27 mouse cellular contexts compared by ENCODE assay signal in the genomic region with DNA sequence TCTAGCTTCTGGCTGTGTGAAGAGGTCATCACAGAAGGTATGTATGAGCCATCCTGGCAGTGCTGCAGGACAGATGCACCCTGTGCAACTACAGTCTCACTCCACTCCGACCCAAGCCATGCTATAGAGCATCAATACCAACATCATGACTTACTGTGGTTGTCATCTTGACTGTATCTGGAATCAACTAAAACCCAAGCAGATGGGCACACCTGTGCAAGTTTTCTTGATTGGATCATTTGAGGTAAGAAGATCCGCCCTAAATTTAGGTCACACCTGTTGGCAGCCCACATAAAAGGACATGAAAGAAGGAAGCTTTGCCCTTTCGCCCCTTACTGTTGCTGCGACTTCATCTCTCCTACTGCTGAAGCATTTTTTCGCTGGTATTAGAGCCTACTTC. TPM values are rescaled to one million over a fixed set of nuclear protein-coding genes. Genes with fewer than 3 reads are reported as not detected.
DNase-seq lines count a peak whose midpoint lies in the region; ATAC-seq and TF ChIP-seq lines count a peak whose summit lies in the region.
"Had no signal": no experiment of that assay in that cellular context is flagged by ENCODE, and none has a peak within 500 bp of the region (broad histone marks: within the 10 kb centered on the region; RNA-seq: fewer than 3 reads in every experiment).

No protein-coding gene starts in this region.

- H3K4me3 ChIP-seq in intestine, embryonic 14.5 days (ENCODE audit: low read depth, low read length), result no peak overlapping the region
- no peak overlapping the region for H3K4me3 ChIP-seq in intestine, postnatal 0 days (ENCODE audit: low read depth, low read length)
- H3K4me3 ChIP-seq in limb, embryonic 10.5 days, result no peak overlapping the region
- no peak overlapping the region for H3K4me3 ChIP-seq in hindbrain, embryonic 16.5 days (ENCODE audit: low read length)
- H3K4me3 ChIP-seq in hindbrain, embryonic 11.5 days (ENCODE audit: low read depth, low read length), result no peak overlapping the region
- H3K4me3 ChIP-seq: embryonic facial prominence, embryonic 12.5 days; embryonic facial prominence, embryonic 15.5 days; gastrocnemius, adult 2 months; heart, adult 2 months; heart, embryonic 10.5 days; hindbrain, embryonic 13.5 days had no signal

- no peaks in the 10 kb centered on the region for H3K9me3 ChIP-seq in intestine, embryonic 14.5 days (ENCODE audit: control insufficient read depth, low read length)
- no peaks in the 10 kb centered on the region for H3K9me3 ChIP-seq in intestine, postnatal 0 days (ENCODE audit: control insufficient read depth)
- no peaks in the 10 kb centered on the region for H3K9me3 ChIP-seq in limb, embryonic 10.5 days (replicated peaks)
- H3K9me3 ChIP-seq in hindbrain, embryonic 16.5 days (ENCODE audit: control insufficient read depth, low read length), result no peaks in the 10 kb centered on the region
- H3K9me3 ChIP-seq in hindbrain, embryonic 11.5 days (ENCODE audit: control insufficient read depth, low read length), result no peaks in the 10 kb centered on the region
- H3K9me3 ChIP-seq: embryonic facial prominence, embryonic 12.5 days; embryonic facial prominence, embryonic 15.5 days; heart, embryonic 10.5 days; hindbrain, embryonic 13.5 days had no signal

- H3K27me3 ChIP-seq in intestine, embryonic 14.5 days (replicated peaks; ENCODE audit: control insufficient read depth, insufficient read depth, low read length), result no peaks in the 10 kb centered on the region
- H3K27me3 ChIP-seq in intestine, postnatal 0 days (replicated peaks; ENCODE audit: control insufficient read depth, insufficient read depth, low read length), result no peaks in the 10 kb centered on the region
- no peaks in the 10 kb centered on the region for H3K27me3 ChIP-seq in limb, embryonic 10.5 days (ENCODE audit: low read depth, poor library complexity, severe bottlenecking)
- no peaks in the 10 kb centered on the region for H3K27me3 ChIP-seq in hindbrain, embryonic 16.5 days (replicated peaks; ENCODE audit: control insufficient read depth, insufficient read depth, low read length)
- no peaks in the 10 kb centered on the region for H3K27me3 ChIP-seq in hindbrain, embryonic 11.5 days (ENCODE audit: control insufficient read depth, insufficient read depth, low read length)
- H3K27me3 ChIP-seq: embryonic facial prominence, embryonic 12.5 days; embryonic facial prominence, embryonic 15.5 days; hindbrain, embryonic 13.5 days had no signal

- ATAC-seq in intestine, embryonic 14.5 days (replicated peaks; ENCODE audit: low FRiP score, low TSS enrichment, low read depth), result no peak
- ATAC-seq in intestine, postnatal 0 days, result no peak
- no peak for ATAC-seq in hindbrain, embryonic 16.5 days
- ATAC-seq in hindbrain, embryonic 11.5 days (ENCODE audit: low FRiP score), result no peak
- ATAC-seq: CD4-positive, CD25-positive, alpha-beta regulatory T cell, adult 4 months; forebrain, embryonic 14.5 days; hindbrain, postnatal 0 days had no signal

- H3K4me1 ChIP-seq in intestine, embryonic 14.5 days (replicated peaks; ENCODE audit: control insufficient read depth, insufficient read depth, low read length), result no peaks in the 10 kb centered on the region
- no peaks in the 10 kb centered on the region for H3K4me1 ChIP-seq in intestine, postnatal 0 days (replicated peaks; ENCODE audit: control insufficient read depth, insufficient read depth, low read length)
- H3K4me1 ChIP-seq in limb, embryonic 10.5 days, result no peaks in the 10 kb centered on the region
- H3K4me1 ChIP-seq in hindbrain, embryonic 16.5 days (ENCODE audit: control insufficient read depth, insufficient read depth, low read depth, low read length), result no peaks in the 10 kb centered on the region
- no peaks in the 10 kb centered on the region for H3K4me1 ChIP-seq in hindbrain, embryonic 11.5 days (replicated peaks; ENCODE audit: control insufficient read depth, insufficient read depth, low read length)
- H3K4me1 ChIP-seq: embryonic facial prominence, embryonic 12.5 days; embryonic facial prominence, embryonic 15.5 days; heart, embryonic 10.5 days; hindbrain, embryonic 13.5 days had no signal

- H3K4me2 ChIP-seq in intestine, embryonic 14.5 days (ENCODE audit: low read length), result no peak overlapping the region
- H3K4me2 ChIP-seq in intestine, postnatal 0 days (replicated peaks; ENCODE audit: low read depth), result no peak overlapping the region
- no peak overlapping the region for H3K4me2 ChIP-seq in hindbrain, embryonic 16.5 days (ENCODE audit: low read length)
- no peak overlapping the region for H3K4me2 ChIP-seq in hindbrain, embryonic 11.5 days (replicated peaks; ENCODE audit: low read depth, low read length)
- H3K4me2 ChIP-seq: embryonic facial prominence, embryonic 12.5 days; embryonic facial prominence, embryonic 15.5 days; hindbrain, embryonic 13.5 days had no signal

- DNase-seq in intestine, embryonic 14.5 days (ENCODE audit: low spot score), result peak; percentile 24
- DNase-seq in limb, embryonic 10.5 days (ENCODE audit: low spot score), result peak; percentile 21
- peak; percentile 69 to 74 for DNase-seq in thymus, postnatal 10 days (ENCODE audit: low spot score in 2 of 2)
- DNase-seq in thymus, postnatal 36 days, result peak; percentile 44 to 61
- DNase-seq in left cerebral cortex, adult 8-10 months (ENCODE audit: low spot score in 2 of 2), result no peak
- DNase-seq in hindbrain, embryonic 11.5 days (ENCODE audit: low spot score), result no peak
- DNase-seq: adrenal gland, adult 2 months; adrenal gland, postnatal 14 days; cerebellum, adult 11 months; cerebellum, adult 2 months; cerebellum, adult 9-11 months; cerebellum, postnatal 25 days; gastrocnemius, adult 2 months; gastrocnemius, postnatal 25 days; heart, adult 2 months had no signal

- H3K36me3 ChIP-seq in intestine, embryonic 14.5 days (ENCODE audit: control insufficient read depth, insufficient read depth, low read length), result no peaks in the 10 kb centered on the region
- no peaks in the 10 kb centered on the region for H3K36me3 ChIP-seq in intestine, postnatal 0 days (ENCODE audit: control insufficient read depth, insufficient read depth)
- no peaks in the 10 kb centered on the region for H3K36me3 ChIP-seq in limb, embryonic 10.5 days
- no peaks in the 10 kb centered on the region for H3K36me3 ChIP-seq in hindbrain, embryonic 16.5 days (ENCODE audit: control insufficient read depth, insufficient read depth, low read length)
- H3K36me3 ChIP-seq in hindbrain, embryonic 11.5 days (ENCODE audit: control insufficient read depth, insufficient read depth, low read length), result no peaks in the 10 kb centered on the region
- H3K36me3 ChIP-seq: embryonic facial prominence, embryonic 12.5 days; embryonic facial prominence, embryonic 15.5 days; heart, embryonic 10.5 days; hindbrain, embryonic 13.5 days had no signal

- WGBS in intestine, embryonic 14.5 days, result 88% methylated on average over 5 of the region's 5 CpGs
- 82% methylated on average over 5 of the region's 5 CpGs for WGBS in intestine, postnatal 0 days
- 85% methylated on average over 5 of the region's 5 CpGs for WGBS in limb, embryonic 10.5 days
- WGBS in hindbrain, embryonic 16.5 days, result 84% methylated on average over 5 of the region's 5 CpGs
- 85% methylated on average over 5 of the region's 5 CpGs for WGBS in hindbrain, embryonic 11.5 days

- no peak overlapping the region for H3K27ac ChIP-seq in intestine, embryonic 14.5 days (ENCODE audit: low read depth)
- H3K27ac ChIP-seq in intestine, postnatal 0 days (ENCODE audit: low read depth, low read length), result no peak overlapping the region
- H3K27ac ChIP-seq in limb, embryonic 10.5 days, result no peak overlapping the region
- H3K27ac ChIP-seq in hindbrain, embryonic 16.5 days (ENCODE audit: low read depth, low read length), result no peak overlapping the region
- H3K27ac ChIP-seq in hindbrain, embryonic 11.5 days (ENCODE audit: low read depth, low read length), result no peak overlapping the region
- H3K27ac ChIP-seq: embryonic facial prominence, embryonic 12.5 days; embryonic facial prominence, embryonic 15.5 days; gastrocnemius, adult 2 months; heart, adult 2 months; heart, embryonic 10.5 days; hindbrain, embryonic 13.5 days; hindbrain, postnatal 0 days had no signal

- TF ChIP-seq CTCF in intestine, postnatal 0 days (IDR thresholded peaks at IDR 0.05; ENCODE audit: low read depth), result no peak

- no peak overlapping the region for H3K9ac ChIP-seq in intestine, embryonic 14.5 days (ENCODE audit: low read length)
- no peak overlapping the region for H3K9ac ChIP-seq in intestine, postnatal 0 days (ENCODE audit: low read depth, low read length)
- H3K9ac ChIP-seq in hindbrain, embryonic 16.5 days (ENCODE audit: low read depth, low read length), result no peak overlapping the region
- no peak overlapping the region for H3K9ac ChIP-seq in hindbrain, embryonic 11.5 days (ENCODE audit: low read depth, low read length)
- H3K9ac ChIP-seq: embryonic facial prominence, embryonic 12.5 days; embryonic facial prominence, embryonic 15.5 days; forebrain, postnatal 0 days; hindbrain, embryonic 13.5 days had no signal

RNA-seq across cellular contexts. Expression of gene Wdr27, which starts 33.6 kb away (rescaled TPM):
- polyA plus RNA-seq in intestine, embryonic 14.5 days (2014; fragmentation: Nextera tagmentation; extraction: Ambion mirVana), result 6.1 and 9.5 TPM in 2 replicates
- 6.0 and 6.2 TPM in 2 replicates for polyA plus RNA-seq in intestine, postnatal 0 days (2015; fragmentation: Nextera tagmentation; extraction: Ambion mirVana)
- polyA plus RNA-seq in limb, embryonic 10.5 days (2016; fragmentation: Nextera tagmentation; extraction: Ambion mirVana), result 3.4 and 5.0 TPM in 2 replicates
- total RNA-seq in left cerebral cortex, adult 8-10 months (2022), result 1 to 10 TPM; 2.6 to 3.6 (median 3.1) TPM
- 8.2 and 11.7 TPM in 2 replicates for polyA plus RNA-seq in hindbrain, embryonic 16.5 days (2015; fragmentation: Nextera tagmentation; extraction: Ambion mirVana)
- polyA plus RNA-seq in hindbrain, embryonic 11.5 days (2014; fragmentation: Nextera tagmentation; extraction: Ambion mirVana), result 6.0 and 6.2 TPM in 2 replicates
- total RNA-seq: common myeloid progenitor, adult 5-6 weeks; hematopoietic stem cell, adult 5-6 weeks had no signal

RNA-seq across cellular contexts. Expression of gene 1600012H06Rik, which starts 33.7 kb away (rescaled TPM):
- 30.9 and 33.5 TPM in 2 replicates for polyA plus RNA-seq in intestine, embryonic 14.5 days (2014; fragmentation: Nextera tagmentation; extraction: Ambion mirVana)
- 38.1 and 40.8 TPM in 2 replicates for polyA plus RNA-seq in intestine, postnatal 0 days (2015; fragmentation: Nextera tagmentation; extraction: Ambion mirVana)
- 21.3 and 25.4 TPM in 2 replicates for polyA plus RNA-seq in limb, embryonic 10.5 days (2016; fragmentation: Nextera tagmentation; extraction: Ambion mirVana)
- total RNA-seq in left cerebral cortex, adult 8-10 months (2022), result 10 to 100 TPM; 15.0 to 16.6 (median 15.7) TPM
- polyA plus RNA-seq in hindbrain, embryonic 16.5 days (2015; fragmentation: Nextera tagmentation; extraction: Ambion mirVana), result 28.0 and 28.9 TPM in 2 replicates
- polyA plus RNA-seq in hindbrain, embryonic 11.5 days (2014; fragmentation: Nextera tagmentation; extraction: Ambion mirVana), result 34.9 and 39.4 TPM in 2 replicates

RNA-seq across cellular contexts. Expression of gene Phf10, which starts 51.7 kb away (rescaled TPM):
- 45.1 and 48.6 TPM in 2 replicates for polyA plus RNA-seq in intestine, embryonic 14.5 days (2014; fragmentation: Nextera tagmentation; extraction: Ambion mirVana)
- polyA plus RNA-seq in intestine, postnatal 0 days (2015; fragmentation: Nextera tagmentation; extraction: Ambion mirVana), result 27.9 and 29.3 TPM in 2 replicates
- 31.0 and 32.2 TPM in 2 replicates for polyA plus RNA-seq in limb, embryonic 10.5 days (2016; fragmentation: Nextera tagmentation; extraction: Ambion mirVana)
- 10 to 100 TPM; 48.0 to 54.9 (median 50.7) TPM for total RNA-seq in left cerebral cortex, adult 8-10 months (2022)
- 14.6 and 16.7 TPM in 2 replicates for polyA plus RNA-seq in hindbrain, embryonic 16.5 days (2015; fragmentation: Nextera tagmentation; extraction: Ambion mirVana)
- 32.0 and 39.2 TPM in 2 replicates for polyA plus RNA-seq in hindbrain, embryonic 11.5 days (2014; fragmentation: Nextera tagmentation; extraction: Ambion mirVana)

Comparison
In these comparisons a context has a peak if more than half of its experiments do, and no peak if none do; other contexts are left out.
1. DNase-seq: peak in intestine, embryonic 14.5 days (single experiment), limb, embryonic 10.5 days (single experiment), thymus, postnatal 10 days (2 of 2) and thymus, postnatal 36 days (2 of 2); none in left cerebral cortex, adult 8-10 months (0 of 2) and hindbrain, embryonic 11.5 days (single experiment).